In genomic region chr9:123986217-123986616, GRCm38 (mm10) we compare ENCODE assay signal across 10 mouse cellular contexts. TPM values are rescaled to one million over a fixed set of nuclear protein-coding genes. Genes with fewer than 3 reads are reported as not detected.
DNase-seq lines count a peak whose midpoint lies in the region; ATAC-seq and TF ChIP-seq lines count a peak whose summit lies in the region.
"Had no signal": no experiment of that assay in that cellular context is flagged by ENCODE, and none has a peak within 500 bp of the region (broad histone marks: within the 10 kb centered on the region; RNA-seq: fewer than 3 reads in every experiment).

No protein-coding gene starts in this region.

- H3K27me3 ChIP-seq in liver, adult 2 months (ENCODE audit: control insufficient read depth, insufficient read depth, low read length): no peaks in the 10 kb centered on the region
- H3K27me3 ChIP-seq in spleen, adult 2 months (ENCODE audit: control insufficient read depth, insufficient read depth, low read length): no peaks in the 10 kb centered on the region
- no peaks in the 10 kb centered on the region for H3K27me3 ChIP-seq in kidney, embryonic 16.5 days (ENCODE audit: insufficient read depth, low read length)
- H3K27me3 ChIP-seq: hindbrain, embryonic 15.5 days had no signal

- no peaks in the 10 kb centered on the region for H3K36me3 ChIP-seq in liver, adult 2 months (ENCODE audit: control insufficient read depth, insufficient read depth, low read length)
- H3K36me3 ChIP-seq in spleen, adult 2 months (ENCODE audit: control insufficient read depth, insufficient read depth, low read length): no peaks in the 10 kb centered on the region
- no peaks in the 10 kb centered on the region for H3K36me3 ChIP-seq in kidney, embryonic 16.5 days (ENCODE audit: insufficient read depth, low read length)
- H3K36me3 ChIP-seq: hindbrain, embryonic 15.5 days had no signal

- H3K4me3 ChIP-seq in left cerebral cortex, adult 2 months: no peak overlapping the region
- H3K4me3 ChIP-seq in bone marrow macrophage, adult 2 months (ENCODE audit: insufficient read depth, low read length): no peak overlapping the region
- no peak overlapping the region for H3K4me3 ChIP-seq in liver, adult 2 months (ENCODE audit: insufficient read depth, low read depth, low read length)
- H3K4me3 ChIP-seq in spleen, adult 2 months (ENCODE audit: extremely low read depth, insufficient read depth, insufficient read length): no peak overlapping the region
- H3K4me3 ChIP-seq in kidney, embryonic 16.5 days (ENCODE audit: low read length): no peak overlapping the region
- H3K4me3 ChIP-seq: hindbrain, embryonic 15.5 days; myocyte had no signal

- peak in 1 of 2 experiments; percentile 8 for DNase-seq in left cerebral cortex, adult 2 months (ENCODE audit: extremely low spot score in 1 of 2, low spot score in 2 of 2)
- DNase-seq in left cerebral cortex, postnatal 36 days (ENCODE audit: low spot score in 2 of 2): no peak
- peak; percentile 18 for DNase-seq in liver, adult 2 months (ENCODE audit: extremely low read depth, low read depth, low spot score)
- DNase-seq in spleen, adult 2 months (ENCODE audit: low read depth in 1 of 2, low spot score in 2 of 2): peak; percentile 51 to 70
- DNase-seq in kidney, postnatal 14 days: no peak
- DNase-seq: cerebellum, adult 18-20 months had no signal

- no peak overlapping the region for H3K4me2 ChIP-seq in kidney, embryonic 16.5 days (replicated peaks; ENCODE audit: low read depth, low read length)
- H3K4me2 ChIP-seq: hindbrain, embryonic 15.5 days had no signal

- intact Hi-C loops in left cerebral cortex, adult 2 months (cut with DNase I): loop anchor here (1.0 kb wide), 1 partner anchor 141 kb away; no protein-coding TSS in a partner anchor
- intact Hi-C loops in left cerebral cortex, postnatal 36 days (cut with DNase I): loop anchor here (1.0 kb wide), 1 partner anchor 142 kb away; no protein-coding TSS in a partner anchor

- 75% methylated on average over 2 of the region's 2 CpGs for WGBS in liver, adult 2 months
- WGBS in spleen, adult 2 months: 42% methylated on average over 2 of the region's 2 CpGs
- 75% methylated on average over 2 of the region's 2 CpGs for WGBS in kidney, embryonic 16.5 days

- H3K27ac ChIP-seq in left cerebral cortex, adult 2 months: no peak overlapping the region
- H3K27ac ChIP-seq in bone marrow macrophage, adult 2 months (ENCODE audit: insufficient read depth, low read depth, low read length): peak overlapping the region; percentile 11; the same call in 1 of the 2 replicates
- no peak overlapping the region for H3K27ac ChIP-seq in liver, adult 2 months (replicated peaks; ENCODE audit: insufficient read depth, low read depth, low read length)
- H3K27ac ChIP-seq in spleen, adult 2 months (ENCODE audit: insufficient read depth, low read length): no peak overlapping the region; the same call in 1 of the 2 replicates
- H3K27ac ChIP-seq in kidney, embryonic 16.5 days (ENCODE audit: low read length): no peak overlapping the region
- H3K27ac ChIP-seq: hindbrain, embryonic 15.5 days had no signal

- TF ChIP-seq CTCF in left cerebral cortex, adult 2 months (IDR thresholded peaks at IDR 0.05): peak; percentile 41
- TF ChIP-seq CTCF in bone marrow macrophage, adult 2 months (IDR thresholded peaks at IDR 0.05; ENCODE audit: low read depth, low read length): no peak
- TF ChIP-seq CTCF in liver, adult 2 months (IDR thresholded peaks at IDR 0.05; ENCODE audit: low read depth, low read length): no peak
- peak; percentile 17; the same call in 1 of the 2 replicates for TF ChIP-seq CTCF in spleen, adult 2 months (IDR thresholded peaks at IDR 0.05; ENCODE audit: extremely low read depth, insufficient read depth, insufficient read length, insufficient replicate concordance)

- H3K4me1 ChIP-seq in bone marrow macrophage, adult 2 months (ENCODE audit: control insufficient read depth, insufficient read depth, low read length): peaks cover 33% of the 10 kb centered on the region
- H3K4me1 ChIP-seq in liver, adult 2 months (ENCODE audit: control insufficient read depth, insufficient read depth, low read length): peaks cover 3% of the 10 kb centered on the region; the same call in 1 of the 2 replicates
- peaks cover 11% of the 10 kb centered on the region for H3K4me1 ChIP-seq in spleen, adult 2 months (ENCODE audit: control insufficient read depth, insufficient read depth, insufficient read length)
- no peaks in the 10 kb centered on the region for H3K4me1 ChIP-seq in kidney, embryonic 16.5 days (ENCODE audit: insufficient read depth, low read length)
- H3K4me1 ChIP-seq: hindbrain, embryonic 15.5 days had no signal

- TF ChIP-seq POLR2A in bone marrow macrophage, adult 2 months (IDR thresholded peaks at IDR 0.05; ENCODE audit: borderline replicate concordance, low read depth, low read length): no peak
- no peak for TF ChIP-seq POLR2A in liver, adult 2 months (IDR thresholded peaks at IDR 0.05; ENCODE audit: extremely low read depth, insufficient read depth, low read length)
- TF ChIP-seq POLR2A in spleen, adult 2 months (IDR thresholded peaks at IDR 0.05; ENCODE audit: low read depth, low read length): no peak

- no peaks in the 10 kb centered on the region for H3K79me2 ChIP-seq in liver, adult 2 months (ENCODE audit: control insufficient read depth, insufficient read depth, low read length)

- H3K9me3 ChIP-seq in kidney, embryonic 16.5 days (ENCODE audit: low read length): no peaks in the 10 kb centered on the region
- H3K9me3 ChIP-seq: hindbrain, embryonic 15.5 days had no signal

- no peak overlapping the region for H3K9ac ChIP-seq in liver, adult 2 months (ENCODE audit: low read depth, low read length)
- no peak overlapping the region for H3K9ac ChIP-seq in kidney, embryonic 16.5 days (replicated peaks; ENCODE audit: low read length)
- H3K9ac ChIP-seq: hindbrain, embryonic 15.5 days had no signal

- ATAC-seq in kidney, embryonic 16.5 days (ENCODE audit: low FRiP score, low TSS enrichment): no peak

RNA-seq across cellular contexts. Expression of gene Ccr1l1, which starts 8.0 kb away (rescaled TPM):
- not detected for total RNA-seq in left cerebral cortex, adult 2 months (2021)
- not detected for total RNA-seq in left cerebral cortex, postnatal 36 days (2021)
- 1.3 TPM in 1 of 2 replicates, not detected in the other for polyA plus RNA-seq in bone marrow macrophage, adult 2 months (2012; ENCODE audit: insufficient read depth, insufficient read length, missing spikeins)
- not detected in 2 replicates for total RNA-seq in liver, adult 2 months (2014; rRNA removed)
- polyA plus RNA-seq in liver, adult 2 months (2012; rRNA removed): 0.12 TPM in 1 of 2 replicates, not detected in the other
- polyA plus RNA-seq in spleen, adult 2 months (2012; rRNA removed): 0.41 and 0.53 TPM in 2 replicates
- polyA plus RNA-seq in kidney, embryonic 16.5 days (2015; fragmentation: Nextera tagmentation; extraction: Ambion mirVana): not detected in 2 replicates
- polyA plus RNA-seq: hindbrain, embryonic 15.5 days; myocyte had no signal

RNA-seq across cellular contexts. Expression of gene Ccr1, which starts 17.7 kb away (rescaled TPM):
- total RNA-seq in left cerebral cortex, adult 2 months (2021): under 1 TPM in 1 of 2 experiments, not detected in 1; 0.38 TPM
- under 1 TPM; 0.17 to 0.50 TPM for total RNA-seq in left cerebral cortex, postnatal 36 days (2021)
- polyA plus RNA-seq in bone marrow macrophage, adult 2 months (2012; ENCODE audit: insufficient read depth, insufficient read length, missing spikeins): 6.0 and 6.5 TPM in 2 replicates
- under 0.01 and 0.20 TPM in 2 replicates for total RNA-seq in liver, adult 2 months (2014; rRNA removed)
- polyA plus RNA-seq in liver, adult 2 months (2012; rRNA removed): 0.04 TPM in 1 of 2 replicates, not detected in the other
- 4.2 and 4.4 TPM in 2 replicates for polyA plus RNA-seq in spleen, adult 2 months (2012; rRNA removed)
- 2.0 and 2.5 TPM in 2 replicates for polyA plus RNA-seq in kidney, embryonic 16.5 days (2015; fragmentation: Nextera tagmentation; extraction: Ambion mirVana)
- polyA plus RNA-seq: myocyte had no signal

RNA-seq across cellular contexts. Expression of gene Ccr3, which starts 35.6 kb away (rescaled TPM):
- not detected for total RNA-seq in left cerebral cortex, adult 2 months (2021)
- not detected for total RNA-seq in left cerebral cortex, postnatal 36 days (2021)
- polyA plus RNA-seq in bone marrow macrophage, adult 2 months (2012; ENCODE audit: insufficient read depth, insufficient read length, missing spikeins): 4.6 and 4.9 TPM in 2 replicates
- 0.13 and 0.18 TPM in 2 replicates for total RNA-seq in liver, adult 2 months (2014; rRNA removed)
- 0.04 and 0.17 TPM in 2 replicates for polyA plus RNA-seq in liver, adult 2 months (2012; rRNA removed)
- polyA plus RNA-seq in spleen, adult 2 months (2012; rRNA removed): 4.3 and 6.2 TPM in 2 replicates
- polyA plus RNA-seq in kidney, embryonic 16.5 days (2015; fragmentation: Nextera tagmentation; extraction: Ambion mirVana): not detected in 2 replicates
- polyA plus RNA-seq: hindbrain, embryonic 15.5 days; myocyte had no signal

Comparison
In these comparisons a context has a peak if more than half of its experiments do, and no peak if none do; other contexts are left out.
1. DNase-seq: peak in liver, adult 2 months (single experiment) and spleen, adult 2 months (2 of 2); none in left cerebral cortex, postnatal 36 days (0 of 2) and kidney, postnatal 14 days (single experiment).
2. CTCF ChIP-seq: peak in left cerebral cortex, adult 2 months (single experiment) and spleen, adult 2 months (single experiment); none in bone marrow macrophage, adult 2 months (single experiment) and liver, adult 2 months (single experiment).